Mouse (Mus musculus) neural tube, embryonic 11.5 days (tissue): Measurements from ENCODE around the gene Gm49486. TPM values are rescaled to one million over a fixed set of nuclear protein-coding genes. Genes with fewer than 3 reads are reported as not detected.

ENCODE experiments used
- ATAC-seq: fragments of 200-750 bp; cut with Nextera tagmentation; 2 replicates; pipeline ENCODE4 v1.8.0; 2017; ENCODE audit warnings: moderate number of reproducible peaks, mild to moderate bottlenecking, moderate TSS enrichment, moderate library complexity; ENCODE audit not compliant: insufficient read depth, low FRiP score, low TSS enrichment
- DNase-seq: peaks from one replicate; pipeline ENCODE4 v3.0.0-alpha.2; 2015; ENCODE audit warnings: low spot score
- H3K27ac ChIP-seq: fragments of 300-500 bp; sonication (generic); 2 replicates; pipeline ENCODE4 v1.5.1; 2014; ENCODE audit warnings: low read depth, mild to moderate bottlenecking, low read length
- H3K27me3 ChIP-seq: fragments of 300-500 bp; sonication (generic); 2 replicates; pipeline ENCODE4 v1.6.1; 2014; ENCODE audit warnings: mild to moderate bottlenecking, low read length, mixed read lengths; ENCODE audit not compliant: control insufficient read depth, insufficient read depth
- H3K36me3 ChIP-seq: fragments of 300-500 bp; sonication (generic); 2 replicates; pipeline ENCODE4 v1.6.1; 2014; ENCODE audit warnings: mild to moderate bottlenecking, low read length, moderate library complexity, mixed read lengths; ENCODE audit not compliant: control insufficient read depth, insufficient read depth
- H3K4me1 ChIP-seq: fragments of 300-500 bp; sonication (generic); 2 replicates; pipeline ENCODE4 v1.6.1; 2014; ENCODE audit warnings: low read length, mixed read lengths; ENCODE audit not compliant: control insufficient read depth, insufficient read depth
- H3K4me2 ChIP-seq: fragments of 300-500 bp; sonication (generic); 2 replicates; pipeline ENCODE4 v1.6.1; 2014; ENCODE audit warnings: low read depth, mild to moderate bottlenecking, moderate library complexity
- H3K4me3 ChIP-seq: fragments of 300-500 bp; sonication (generic); 2 replicates; pipeline ENCODE4 v1.5.1; 2014; ENCODE audit warnings: low read depth, low read length
- H3K9ac ChIP-seq: fragments of 300-500 bp; sonication (generic); 2 replicates; pipeline ENCODE4 v1.6.1; 2014; ENCODE audit warnings: mild to moderate bottlenecking, low read length
- H3K9me3 ChIP-seq: fragments of 300-500 bp; sonication (generic); 2 replicates; pipeline ENCODE4 v1.6.1; 2016; ENCODE audit warnings: low read length; ENCODE audit not compliant: control insufficient read depth
- WGBS: fragments of 180-500 bp; shearing (Covaris S2); extraction: QIAGEN DNeasy Blood & Tissue Kit; methylation state at CpG from one replicate; pipeline ENCODE4 v1.1.7; 2014; 5-methylcytosine and 5-hydroxymethylcytosine counted together
- polyA plus RNA-seq: library from polyadenylated mRNA; unstranded; fragments of >200 nt; fragmentation: Nextera tagmentation; extraction: Ambion mirVana; gene quantifications from 2 replicates; pipeline ENCODE4 v1.2.1, GENCODE M21; 2014

The Gm49486 gene
- polyA plus RNA-seq, 1 experiment from 2014 or later = 0.49 TPM

GRCm38 (mm10) chr15:79258521-79258920 is 29.3 kb downstream of the Gm49486 start:
- 28% methylated on average over 17 of the region's 17 CpGs for WGBS
- Histone ChIP-seq H3K4me2 (no peak overlapping the region), H3K4me1 (peaks cover 7% of the 10 kb centered on the region; the same call in 1 of the 2 replicates), H3K36me3 (no peaks in the 10 kb centered on the region), H3K4me3 (no peak overlapping the region), H3K9ac (no peak overlapping the region), H3K27me3 (peaks cover 44% of the 10 kb centered on the region), H3K9me3 (no peaks in the 10 kb centered on the region), H3K27ac (no peak overlapping the region)
- no peak for ATAC-seq
- DNase-seq = no peak

GRCm38 (mm10) chr15:79261095-79261725 is 32.0 kb downstream of the Gm49486 start:
- Histone ChIP-seq H3K36me3 (no peaks in the 10 kb centered on the region), H3K9me3 (no peaks in the 10 kb centered on the region), H3K27me3 (peaks cover 41% of the 10 kb centered on the region), H3K9ac (peak overlapping the region; percentile 57), H3K4me3 (peak overlapping the region; percentile 58), H3K4me1 (peaks cover 7% of the 10 kb centered on the region; the same call in 1 of the 2 replicates), H3K4me2 (peak overlapping the region; percentile 100), H3K27ac (no peak overlapping the region)
- DNase-seq = peak; percentile 64
- ATAC-seq = peak; percentile 55
- under 1% methylated on average over 42 of the region's 62 CpGs for WGBS

GRCm38 (mm10) chr15:79261757-79262156 is 32.6 kb downstream of the Gm49486 start:
- H3K4me3 ChIP-seq = peak overlapping the region; percentile 58
- H3K9ac ChIP-seq = peak overlapping the region; percentile 57
- no peaks in the 10 kb centered on the region for H3K9me3 ChIP-seq
- DNase-seq (peak; percentile 38), ATAC-seq (peak; percentile 31; the same call in 1 of the 2 replicates)
- no peak overlapping the region for H3K27ac ChIP-seq
- H3K4me2 ChIP-seq = peak overlapping the region; percentile 100
- WGBS = 0% methylated on average over 21 of the region's 28 CpGs
- no peaks in the 10 kb centered on the region for H3K36me3 ChIP-seq
- H3K4me1 ChIP-seq = peaks cover 7% of the 10 kb centered on the region; the same call in 1 of the 2 replicates
- peaks cover 41% of the 10 kb centered on the region for H3K27me3 ChIP-seq

GRCm38 (mm10) chr15:79262375-79262774 is 33.2 kb downstream of the Gm49486 start:
- H3K36me3 ChIP-seq = no peaks in the 10 kb centered on the region
- peaks cover 7% of the 10 kb centered on the region; the same call in 1 of the 2 replicates for H3K4me1 ChIP-seq
- no peak for ATAC-seq
- H3K4me3 ChIP-seq = no peak overlapping the region
- H3K9ac ChIP-seq = no peak overlapping the region
- no peak overlapping the region for H3K27ac ChIP-seq
- H3K9me3 ChIP-seq = no peaks in the 10 kb centered on the region
- H3K4me2 ChIP-seq = no peak overlapping the region; the same call in 1 of the 2 replicates
- DNase-seq = peak; percentile 62
- H3K27me3 ChIP-seq = peaks cover 41% of the 10 kb centered on the region
- 23% methylated on average over 13 of the region's 13 CpGs for WGBS

- 87% methylated on average over 3 of the region's 3 CpGs for WGBS
- peaks cover 7% of the 10 kb centered on the region; the same call in 1 of the 2 replicates for H3K4me1 ChIP-seq
- ATAC-seq (no peak), DNase-seq (no peak)
- H3K27me3 ChIP-seq = peaks cover 41% of the 10 kb centered on the region
- H3K9ac ChIP-seq = no peak overlapping the region
- H3K4me2 ChIP-seq = no peak overlapping the region
- no peak overlapping the region for H3K27ac ChIP-seq
- no peaks in the 10 kb centered on the region for H3K9me3 ChIP-seq
- no peaks in the 10 kb centered on the region for H3K36me3 ChIP-seq
- H3K4me3 ChIP-seq = no peak overlapping the region
These were observed 33.7 kb downstream of the Gm49486 start for GRCm38 (mm10) chr15:79262786-79263309.

GRCm38 (mm10) chr15:79263726-79264125 is 34.5 kb downstream of the Gm49486 start:
- ATAC-seq (no peak), DNase-seq (no peak)
- no peak overlapping the region for H3K4me3 ChIP-seq
- H3K36me3 ChIP-seq = no peaks in the 10 kb centered on the region
- H3K4me1 ChIP-seq = peaks cover 7% of the 10 kb centered on the region; the same call in 1 of the 2 replicates
- no peak overlapping the region for H3K4me2 ChIP-seq
- H3K9ac ChIP-seq = no peak overlapping the region
- peaks cover 39% of the 10 kb centered on the region for H3K27me3 ChIP-seq
- no peaks in the 10 kb centered on the region for H3K9me3 ChIP-seq
- no peak overlapping the region for H3K27ac ChIP-seq
- WGBS = 93% methylated on average over 6 of the region's 6 CpGs

GRCm38 (mm10) chr15:79265384-79265783 is 36.2 kb downstream of the Gm49486 start:
- Histone ChIP-seq H3K27ac (no peak overlapping the region), H3K4me3 (no peak overlapping the region), H3K9ac (no peak overlapping the region), H3K4me1 (peaks cover 9% of the 10 kb centered on the region; the same call in 1 of the 2 replicates), H3K9me3 (no peaks in the 10 kb centered on the region), H3K27me3 (peaks cover 24% of the 10 kb centered on the region), H3K36me3 (no peaks in the 10 kb centered on the region), H3K4me2 (no peak overlapping the region)
- no peak for ATAC-seq
- DNase-seq = no peak
- WGBS = 78% methylated on average over 4 of the region's 4 CpGs

- Histone ChIP-seq H3K9ac (no peak overlapping the region), H3K9me3 (no peaks in the 10 kb centered on the region), H3K4me2 (no peak overlapping the region), H3K27ac (no peak overlapping the region), H3K4me3 (no peak overlapping the region), H3K27me3 (no peaks in the 10 kb centered on the region), H3K36me3 (no peaks in the 10 kb centered on the region), H3K4me1 (peaks cover 5% of the 10 kb centered on the region; the same call in 1 of the 2 replicates)
- no peak for ATAC-seq
- WGBS = 25% methylated on average over 1 of the region's 1 CpGs
- no peak for DNase-seq
These were observed 39.3 kb downstream of the Gm49486 start for GRCm38 (mm10) chr15:79268521-79268920.
